Mouse (Mus musculus) embryonic facial prominence, embryonic 13.5 days (tissue): ENCODE measurements at regions not wholly inside any gene's neighbourhood (a gene's known extent, or its start where the extent isn't known, plus 50 kb on each side); places are given as distances from the start of the nearest gene placed in this dataset.
"Not testable (repeated sequence)": the region's sequence is repeated elsewhere in the genome, so short reads cannot be mapped to it uniquely, and the experiment has no call there.

Experiments
- ATAC-seq: fragments of 200-750 bp; cut with Nextera tagmentation; 2 replicates; pipeline ENCODE4 v1.8.0; 2017; ENCODE audit warnings: low read depth; ENCODE audit not compliant: insufficient number of reproducible peaks, insufficient read depth, low FRiP score, low TSS enrichment
- H3K27ac ChIP-seq: fragments of 300-500 bp; sonication (generic); 2 replicates; pipeline ENCODE4 v1.5.1; 2015; ENCODE audit warnings: moderate library complexity, mild to moderate bottlenecking, inconsistent platforms
- H3K27me3 ChIP-seq: fragments of 300-500 bp; sonication (generic); 2 replicates; pipeline ENCODE4 v1.6.1; 2015; ENCODE audit warnings: mild to moderate bottlenecking, inconsistent platforms
- H3K36me3 ChIP-seq: fragments of 300-500 bp; sonication (generic); 2 replicates; pipeline ENCODE4 v1.6.1; 2015; ENCODE audit warnings: mild to moderate bottlenecking, inconsistent platforms
- H3K4me1 ChIP-seq: fragments of 300-500 bp; sonication (generic); 2 replicates; pipeline ENCODE4 v1.6.1; 2015; ENCODE audit warnings: inconsistent platforms
- H3K4me2 ChIP-seq: fragments of 300-500 bp; sonication (generic); 2 replicates; pipeline ENCODE4 v1.6.1; 2015; ENCODE audit warnings: moderate library complexity, mild to moderate bottlenecking, inconsistent platforms
- H3K4me3 ChIP-seq: fragments of 300-500 bp; sonication (generic); 2 replicates; pipeline ENCODE4 v1.5.1; 2015; ENCODE audit warnings: mild to moderate bottlenecking, inconsistent platforms
- H3K9ac ChIP-seq: fragments of 300-500 bp; sonication (generic); 2 replicates; pipeline ENCODE4 v1.6.1; 2015; ENCODE audit warnings: mild to moderate bottlenecking, inconsistent platforms
- H3K9me3 ChIP-seq: fragments of 300-500 bp; sonication (generic); 2 replicates; pipeline ENCODE4 v1.6.1; 2016; ENCODE audit warnings: inconsistent platforms
- WGBS: fragments of 180-500 bp; shearing (Covaris S2); methylation state at CpG from one replicate; pipeline ENCODE4 v1.1.7; 2015; ENCODE audit warnings: mixed read lengths; 5-methylcytosine and 5-hydroxymethylcytosine counted together

- Histone ChIP-seq H3K27me3 (no peaks in the 10 kb centered on the region), H3K9ac (no peak overlapping the region), H3K4me3 (no peak overlapping the region), H3K4me1 (no peaks in the 10 kb centered on the region), H3K36me3 (no peaks in the 10 kb centered on the region), H3K9me3 (no peaks in the 10 kb centered on the region), H3K27ac (no peak overlapping the region), H3K4me2 (no peak overlapping the region)
- WGBS = 81% methylated on average over 4 of the region's 4 CpGs
- ATAC-seq = no peak
Observed at GRCm38 (mm10) chr16:57927816-57928215, 173.3 kb upstream of the Col8a1 start.

GRCm38 (mm10) chr16:57928301-57928700, 173.8 kb upstream of the Col8a1 start:
- ATAC-seq = no peak
- Histone ChIP-seq H3K27me3 (no peaks in the 10 kb centered on the region), H3K4me1 (no peaks in the 10 kb centered on the region), H3K9me3 (no peaks in the 10 kb centered on the region), H3K36me3 (no peaks in the 10 kb centered on the region), H3K27ac (no peak overlapping the region), H3K9ac (no peak overlapping the region), H3K4me2 (no peak overlapping the region), H3K4me3 (no peak overlapping the region)
- WGBS = 74% methylated on average over 4 of the region's 4 CpGs

DNA sequence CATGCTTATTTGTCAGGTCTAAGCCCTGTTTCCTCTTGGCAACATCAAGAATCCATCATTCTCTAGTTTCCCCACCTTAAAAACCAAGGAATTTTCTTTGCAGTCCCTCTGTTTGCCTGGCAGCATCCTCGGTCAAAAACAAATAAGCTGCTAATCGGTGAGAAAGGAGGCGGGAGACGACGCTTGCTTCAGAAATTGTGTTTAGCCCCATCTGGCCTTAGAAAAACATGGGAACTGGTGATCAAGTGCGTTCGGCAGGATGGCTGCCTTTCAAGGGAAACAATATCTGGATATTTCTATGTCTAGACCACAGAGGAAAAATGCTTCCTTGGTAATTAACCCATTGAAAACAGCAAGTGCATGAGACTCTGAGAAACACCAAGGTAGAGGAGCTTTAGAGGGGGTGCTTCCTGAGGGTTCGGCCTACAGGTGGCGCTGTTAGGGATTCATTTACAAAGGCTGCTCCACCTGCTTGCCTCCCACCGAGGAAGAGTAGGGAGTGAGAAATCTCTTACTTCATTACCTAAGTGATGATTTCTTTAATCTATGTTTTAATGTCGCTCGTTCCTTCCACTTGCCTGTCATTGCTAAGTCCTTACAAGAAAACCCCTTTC, 174.7 kb upstream of the Col8a1 start:
- no peak overlapping the region for H3K9ac ChIP-seq
- no peaks in the 10 kb centered on the region for H3K4me1 ChIP-seq
- no peak overlapping the region for H3K27ac ChIP-seq
- H3K36me3 ChIP-seq = no peaks in the 10 kb centered on the region
- 84% methylated on average over 12 of the region's 12 CpGs for WGBS
- H3K27me3 ChIP-seq = no peaks in the 10 kb centered on the region
- no peak for ATAC-seq
- no peak overlapping the region for H3K4me2 ChIP-seq
- H3K4me3 ChIP-seq = no peak overlapping the region
- no peaks in the 10 kb centered on the region for H3K9me3 ChIP-seq

DNA sequence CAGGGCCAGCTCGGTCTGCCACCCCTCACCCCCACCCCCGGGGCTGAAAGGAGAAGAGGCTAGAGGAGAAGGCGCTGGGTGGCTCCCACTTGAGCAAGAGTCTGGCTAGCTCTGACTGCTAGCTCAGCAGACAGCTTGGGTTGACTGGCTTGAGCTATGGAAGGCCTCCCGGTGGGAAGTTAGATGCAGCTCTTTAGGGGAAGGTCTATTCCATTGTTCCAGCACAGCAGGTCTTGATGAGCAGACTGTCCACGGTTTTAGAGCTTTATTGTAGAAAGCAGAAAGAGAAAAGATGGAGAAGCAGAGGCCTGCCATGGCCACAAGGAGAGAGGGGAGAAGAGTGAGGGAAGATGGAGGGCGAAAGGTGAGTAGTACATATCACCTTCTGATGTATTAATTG, 190.9 kb upstream of the Col8a1 start:
- Histone ChIP-seq H3K9ac (no peak overlapping the region), H3K4me2 (no peak overlapping the region), H3K4me1 (no peaks in the 10 kb centered on the region), H3K27me3 (no peaks in the 10 kb centered on the region), H3K27ac (no peak overlapping the region), H3K9me3 (no peaks in the 10 kb centered on the region), H3K4me3 (no peak overlapping the region), H3K36me3 (no peaks in the 10 kb centered on the region)
- 39% methylated on average over 6 of the region's 6 CpGs for WGBS
- no peak for ATAC-seq

- 21% methylated on average over 3 of the region's 3 CpGs for WGBS
- Histone ChIP-seq H3K27ac (no peak overlapping the region), H3K4me1 (no peaks in the 10 kb centered on the region), H3K27me3 (no peaks in the 10 kb centered on the region), H3K4me2 (no peak overlapping the region), H3K9me3 (no peaks in the 10 kb centered on the region), H3K4me3 (no peak overlapping the region), H3K9ac (no peak overlapping the region), H3K36me3 (no peaks in the 10 kb centered on the region)
- ATAC-seq = no peak
Observed at GRCm38 (mm10) chr16:57947309-57947708, 192.8 kb upstream of the Col8a1 start.

DNA sequence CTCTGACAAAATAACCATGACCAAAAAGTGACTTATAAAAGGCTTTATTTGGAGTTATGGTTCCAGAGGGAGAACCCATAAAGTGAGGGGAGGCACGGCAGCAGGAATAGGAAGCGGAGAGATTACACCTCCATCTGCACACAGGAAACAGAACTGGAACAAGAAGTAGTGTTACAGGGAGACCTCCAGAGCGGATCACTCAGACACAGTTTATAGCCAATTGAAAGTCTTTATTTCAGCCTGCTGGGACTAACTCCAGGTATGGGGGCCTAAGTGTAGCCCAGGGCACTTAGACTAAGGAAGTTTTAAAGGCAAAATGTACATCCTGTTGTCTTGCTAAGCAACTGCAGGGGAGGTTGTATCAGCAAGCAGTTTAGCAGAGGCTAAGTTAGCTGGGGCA, 195.1 kb upstream of the Col8a1 start:
- ATAC-seq = no peak
- H3K9ac ChIP-seq = no peak overlapping the region
- no peak overlapping the region for H3K27ac ChIP-seq
- H3K27me3 ChIP-seq = no peaks in the 10 kb centered on the region
- H3K4me1 ChIP-seq = no peaks in the 10 kb centered on the region
- no peaks in the 10 kb centered on the region for H3K9me3 ChIP-seq
- no peak overlapping the region for H3K4me2 ChIP-seq
- no peak overlapping the region for H3K4me3 ChIP-seq
- H3K36me3 ChIP-seq = no peaks in the 10 kb centered on the region
- WGBS = 77% methylated on average over 3 of the region's 3 CpGs

DNA sequence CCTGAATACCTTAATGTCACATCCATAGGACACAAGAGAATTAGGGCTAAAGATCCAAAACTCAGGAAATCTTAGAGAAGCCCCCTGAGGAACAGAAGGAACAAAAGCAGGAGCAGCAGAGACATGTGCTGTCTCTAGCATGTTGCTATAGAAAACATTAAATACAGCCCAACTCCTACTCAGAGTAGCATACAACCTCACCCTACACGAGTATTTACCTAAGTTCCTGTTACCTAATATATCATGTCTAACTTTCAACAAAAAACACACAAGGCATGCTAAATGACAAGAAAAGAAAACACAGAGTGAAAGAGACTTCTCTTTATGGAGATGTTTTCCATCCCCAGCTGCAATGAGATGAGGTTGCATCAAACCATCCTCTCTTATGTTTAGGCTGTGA, 216.4 kb upstream of the Col8a1 start:
- no peaks in the 10 kb centered on the region for H3K9me3 ChIP-seq
- no peak overlapping the region for H3K27ac ChIP-seq
- no peak overlapping the region for H3K9ac ChIP-seq
- ATAC-seq = no peak
- no peak overlapping the region for H3K4me2 ChIP-seq
- H3K36me3 ChIP-seq = no peaks in the 10 kb centered on the region
- no peak overlapping the region for H3K4me3 ChIP-seq
- WGBS = 74% methylated on average over 1 of the region's 1 CpGs
- no peaks in the 10 kb centered on the region for H3K4me1 ChIP-seq
- no peaks in the 10 kb centered on the region for H3K27me3 ChIP-seq

- H3K9ac ChIP-seq = no peak overlapping the region
- no peak overlapping the region for H3K27ac ChIP-seq
- H3K4me3 ChIP-seq = no peak overlapping the region
- no peaks in the 10 kb centered on the region for H3K36me3 ChIP-seq
- 0 out of 2 replicates have a peak, but pooled peaks cover 5% of the 10 kb centered on the region for H3K4me1 ChIP-seq
- no peak for ATAC-seq
- no peaks in the 10 kb centered on the region for H3K27me3 ChIP-seq
- no peak overlapping the region for H3K4me2 ChIP-seq
- H3K9me3 ChIP-seq = no peaks in the 10 kb centered on the region
- 53% methylated on average over 5 of the region's 5 CpGs for WGBS
Observed at GRCm38 (mm10) chr16:57984111-57984510, 229.6 kb upstream of the Col8a1 start.

- H3K36me3 ChIP-seq = no peaks in the 10 kb centered on the region
- no peak for ATAC-seq
- no peak overlapping the region for H3K27ac ChIP-seq
- no peaks in the 10 kb centered on the region for H3K9me3 ChIP-seq
- WGBS = 46% methylated on average over 3 of the region's 3 CpGs
- H3K4me1 ChIP-seq = no peaks in the 10 kb centered on the region
- no peak overlapping the region for H3K9ac ChIP-seq
- no peaks in the 10 kb centered on the region for H3K27me3 ChIP-seq
- H3K4me2 ChIP-seq = no peak overlapping the region
- H3K4me3 ChIP-seq = no peak overlapping the region
Observed at GRCm38 (mm10) chr16:58005740-58006139, 251.2 kb upstream of the Col8a1 start.

GRCm38 (mm10) chr16:58013557-58013956, 259.0 kb upstream of the Col8a1 start:
- H3K36me3 ChIP-seq = no peaks in the 10 kb centered on the region
- no peak overlapping the region for H3K9ac ChIP-seq
- H3K4me1 ChIP-seq = no peaks in the 10 kb centered on the region
- 76% methylated on average over 1 of the region's 1 CpGs for WGBS
- H3K4me3 ChIP-seq = no peak overlapping the region
- no peak for ATAC-seq
- H3K9me3 ChIP-seq = no peaks in the 10 kb centered on the region
- H3K27ac ChIP-seq = no peak overlapping the region
- no peak overlapping the region for H3K4me2 ChIP-seq
- no peaks in the 10 kb centered on the region for H3K27me3 ChIP-seq

- H3K9me3 ChIP-seq = no peaks in the 10 kb centered on the region
- H3K27ac ChIP-seq = no peak overlapping the region
- peaks cover 5% of the 10 kb centered on the region; the same call in 1 of the 2 replicates for H3K4me1 ChIP-seq
- no peak overlapping the region for H3K9ac ChIP-seq
- H3K4me3 ChIP-seq = no peak overlapping the region
- no peaks in the 10 kb centered on the region for H3K36me3 ChIP-seq
- WGBS = 80% methylated on average over 2 of the region's 2 CpGs
- no peak for ATAC-seq
- no peaks in the 10 kb centered on the region for H3K27me3 ChIP-seq
- no peak overlapping the region for H3K4me2 ChIP-seq
Observed at GRCm38 (mm10) chr16:58027525-58027924, 273.0 kb upstream of the Col8a1 start.

- not testable (repeated sequence) for ATAC-seq, H3K27ac ChIP-seq, H3K4me2 ChIP-seq, H3K9ac ChIP-seq, H3K27me3 ChIP-seq, H3K4me3 ChIP-seq, H3K9me3 ChIP-seq, H3K4me1 ChIP-seq, H3K36me3 ChIP-seq
- 93% methylated on average over 1 of the region's 1 CpGs for WGBS
Observed at GRCm38 (mm10) chr16:58028541-58028940, 274.0 kb upstream of the Col8a1 start.

GRCm38 (mm10) chr16:58029674-58030073, 275.1 kb upstream of the Col8a1 start:
- Histone ChIP-seq H3K4me3 (no peak overlapping the region), H3K9ac (no peak overlapping the region), H3K27ac (no peak overlapping the region), H3K9me3 (no peaks in the 10 kb centered on the region), H3K4me2 (no peak overlapping the region), H3K4me1 (peaks cover 5% of the 10 kb centered on the region; the same call in 1 of the 2 replicates), H3K36me3 (no peaks in the 10 kb centered on the region), H3K27me3 (no peaks in the 10 kb centered on the region)
- WGBS = 43% methylated on average over 5 of the region's 5 CpGs
- no peak for ATAC-seq
